Mouse (Mus musculus): ENCODE results near the gene Dop1b. TPM values are rescaled to one million over a fixed set of nuclear protein-coding genes. Genes with fewer than 3 reads are reported as not detected.
A peak's percentile ranks its signal among the peaks of the same experiment; 100 is the strongest.

Gene Dop1b
- total RNA-seq, 2 experiments from 2014 or later: 78.4 to 125 TPM

GRCm38 (mm10) chr16:93712189-93712885, 633 bp downstream of the Dop1b start:
- peak; percentile 42 for ATAC-seq (replicated peaks; ENCODE audit: low FRiP score, poor library complexity, severe bottlenecking)

GRCm38 (mm10) chr16:93712966-93713365, 1.3 kb downstream of the Dop1b start:
- no peak for ATAC-seq (replicated peaks; ENCODE audit: low FRiP score, poor library complexity, severe bottlenecking)

- peak; percentile 50 for ATAC-seq (replicated peaks; ENCODE audit: low FRiP score, poor library complexity, severe bottlenecking)
These were observed 2.7 kb downstream of the Dop1b start for GRCm38 (mm10) chr16:93714426-93714825.

GRCm38 (mm10) chr16:93715826-93716225, 4.1 kb downstream of the Dop1b start:
- ATAC-seq (replicated peaks; ENCODE audit: low FRiP score, poor library complexity, severe bottlenecking): no peak

- peak; percentile 85 for ATAC-seq (replicated peaks; ENCODE audit: low FRiP score, poor library complexity, severe bottlenecking)
These were observed 5.6 kb downstream of the Dop1b start for GRCm38 (mm10) chr16:93717299-93717703.

GRCm38 (mm10) chr16:93721771-93722170, 10.1 kb downstream of the Dop1b start:
- no peak for ATAC-seq (replicated peaks; ENCODE audit: low FRiP score, poor library complexity, severe bottlenecking)

- ATAC-seq (replicated peaks; ENCODE audit: low FRiP score, poor library complexity, severe bottlenecking): no peak
These were observed 10.8 kb downstream of the Dop1b start for GRCm38 (mm10) chr16:93722476-93722875.

- no peak for ATAC-seq (replicated peaks; ENCODE audit: low FRiP score, poor library complexity, severe bottlenecking)
These were observed 13.9 kb downstream of the Dop1b start for GRCm38 (mm10) chr16:93725417-93726144.

- no peak for ATAC-seq (replicated peaks; ENCODE audit: low FRiP score, poor library complexity, severe bottlenecking)
These were observed 14.5 kb downstream of the Dop1b start for GRCm38 (mm10) chr16:93726186-93726585.

- ATAC-seq (replicated peaks; ENCODE audit: low FRiP score, poor library complexity, severe bottlenecking): no peak
These were observed 17.0 kb downstream of the Dop1b start for GRCm38 (mm10) chr16:93728676-93729075.

- ATAC-seq (replicated peaks; ENCODE audit: low FRiP score, poor library complexity, severe bottlenecking): no peak
These were observed 18.4 kb downstream of the Dop1b start for GRCm38 (mm10) chr16:93729801-93730721.

- ATAC-seq (replicated peaks; ENCODE audit: low FRiP score, poor library complexity, severe bottlenecking): no peak
These were observed 19.6 kb downstream of the Dop1b start for GRCm38 (mm10) chr16:93731310-93731709.

GRCm38 (mm10) chr16:93732875-93733569, 21.3 kb downstream of the Dop1b start:
- no peak for ATAC-seq (replicated peaks; ENCODE audit: low FRiP score, poor library complexity, severe bottlenecking)

GRCm38 (mm10) chr16:93739251-93739650, 27.5 kb downstream of the Dop1b start:
- ATAC-seq (replicated peaks; ENCODE audit: low FRiP score, poor library complexity, severe bottlenecking): no peak

- ATAC-seq (replicated peaks; ENCODE audit: low FRiP score, poor library complexity, severe bottlenecking): no peak
These were observed 31.2 kb downstream of the Dop1b start for GRCm38 (mm10) chr16:93742903-93743302.

GRCm38 (mm10) chr16:93744049-93744490, 32.4 kb downstream of the Dop1b start:
- peak; percentile 66 for ATAC-seq (replicated peaks; ENCODE audit: low FRiP score, poor library complexity, severe bottlenecking)

- ATAC-seq (replicated peaks; ENCODE audit: low FRiP score, poor library complexity, severe bottlenecking): peak; percentile 87
These were observed 33.2 kb downstream of the Dop1b start for GRCm38 (mm10) chr16:93744804-93745340.

- ATAC-seq (replicated peaks; ENCODE audit: low FRiP score, poor library complexity, severe bottlenecking): no peak
These were observed 34.7 kb downstream of the Dop1b start for GRCm38 (mm10) chr16:93746397-93746796.

GRCm38 (mm10) chr16:93746957-93747356, 35.3 kb downstream of the Dop1b start:
- no peak for ATAC-seq (replicated peaks; ENCODE audit: low FRiP score, poor library complexity, severe bottlenecking)

All from erythroblast, adult 5-6 weeks (primary cell).